Mouse (Mus musculus): ENCODE data around the gene Bbx.

DNA sequence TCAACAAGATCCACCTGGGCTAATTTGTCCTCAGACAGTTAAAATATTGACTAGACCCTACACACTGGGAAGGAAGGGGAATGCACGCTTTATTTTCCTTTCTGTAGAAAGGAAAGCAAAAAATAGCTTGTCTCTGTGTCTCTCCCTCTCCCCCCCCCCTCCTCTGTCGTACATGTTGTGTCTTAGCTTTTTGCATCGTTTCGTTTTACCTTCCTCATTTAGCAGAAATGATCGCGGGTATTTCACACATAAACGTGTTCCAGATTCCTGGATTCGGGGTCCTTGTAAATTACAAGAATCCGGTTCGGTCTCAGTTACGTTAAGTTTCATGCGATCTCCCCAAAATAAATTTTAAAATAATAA is 1.7 kb downstream of the Bbx start:
- TF ChIP-seq FLI1 (IDR thresholded peaks at IDR 0.05; ENCODE audit: low read length) (no peak), GATA1 (IDR thresholded peaks at IDR 0.05; ENCODE audit: borderline replicate concordance, low read length) (no peak)
